Mouse (Mus musculus): ENCODE results near the gene Usp1. TPM values are rescaled to one million over a fixed set of nuclear protein-coding genes. Genes with fewer than 3 reads are reported as not detected.
"Not testable (repeated sequence)": the region's sequence is repeated elsewhere in the genome, so short reads cannot be mapped to it uniquely, and the experiment has no call there.

The Usp1 gene
- total RNA-seq (2021), result 10 to 100 TPM; 11.7 TPM
- long read RNA-seq, experiment 1, partial matches to known transcripts, result 2 of 8 reads
- long read RNA-seq, experiment 1, other reads (novel, unspliced or antisense), result 1 of 8 reads
- long read RNA-seq, experiment 2, transcript Usp1-201 (9 exons, 3,577 nt), result major isoform, 5 of 14 reads
- long read RNA-seq, experiment 2, partial matches to known transcripts, result 1 of 14 reads
- long read RNA-seq, experiment 2, other reads (novel, unspliced or antisense), result 4 of 14 reads

GRCm38 (mm10) chr4:98923568-98924070, at the start of gene Usp1:
TSS of gene Usp1 (plus strand) at chr4:98923810.
- intact Hi-C loops (cut with DNase I; ENCODE audit: low total_unique reads), result no loop called here

DNA sequence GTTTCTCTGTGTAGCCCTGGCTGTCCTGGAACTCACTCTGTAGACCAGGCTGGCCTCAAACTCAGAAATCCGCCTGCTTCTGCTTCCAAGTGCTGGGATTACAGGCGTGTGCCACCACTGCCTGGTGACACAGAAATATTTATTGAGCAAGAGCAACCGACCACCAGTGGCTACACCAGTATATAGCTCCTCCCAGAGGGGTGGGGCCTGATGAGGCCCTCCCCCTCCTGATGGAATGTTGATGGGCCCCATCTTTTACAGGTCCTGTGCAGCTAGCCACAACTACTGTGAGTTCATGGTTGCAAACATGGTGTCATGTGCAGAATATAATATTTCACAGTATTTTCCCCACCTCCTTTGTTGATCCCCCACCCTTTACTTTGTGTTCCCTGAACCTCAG, 40.9 kb upstream of the Usp1 start:
- intact Hi-C loops (cut with DNase I; ENCODE audit: low total_unique reads), result no loop called here
- DNase-seq, result no peak

More at GRCm38 (mm10) chr4:98923568-98924070, at the start of gene Usp1:
- DNase-seq, result peak; percentile 80

- intact Hi-C loops (cut with DNase I; ENCODE audit: low total_unique reads), result loop anchor here (5.0 kb wide), 1 partner anchor 149 kb away; no protein-coding TSS in a partner anchor
These were observed 37.2 kb upstream of the Usp1 start for GRCm38 (mm10) chr4:98886377-98886776.

DNA sequence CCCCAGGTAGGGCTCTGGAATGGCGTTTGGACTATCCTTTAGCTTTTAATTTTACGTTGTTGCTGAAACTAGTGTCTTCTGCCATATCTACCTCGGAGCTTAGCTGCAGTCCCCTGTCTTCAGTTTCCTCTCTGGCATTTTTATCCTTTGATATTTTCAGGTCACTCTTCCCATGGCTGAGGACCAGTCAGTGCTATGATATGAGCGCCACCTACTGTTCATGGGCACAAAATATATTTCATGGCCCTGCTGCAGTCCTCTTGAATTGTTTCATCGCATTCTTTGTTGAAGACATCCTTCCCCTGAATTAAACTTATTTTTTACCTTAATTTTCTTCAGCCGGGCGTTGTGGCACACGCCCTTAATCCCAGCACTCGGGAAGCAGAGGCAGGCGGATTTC, 36.5 kb upstream of the Usp1 start:
- peak; percentile 18 for DNase-seq
- intact Hi-C loops (cut with DNase I; ENCODE audit: low total_unique reads), result loop anchor here (5.0 kb wide), 1 partner anchor 150 kb away; no protein-coding TSS in a partner anchor

More at GRCm38 (mm10) chr4:98886377-98886776, 37.2 kb upstream of the Usp1 start:
- no peak for DNase-seq

GRCm38 (mm10) chr4:98910246-98910645, 13.4 kb upstream of the Usp1 start:
- DNase-seq, result no peak
- intact Hi-C loops (cut with DNase I; ENCODE audit: low total_unique reads), result no loop called here

DNA sequence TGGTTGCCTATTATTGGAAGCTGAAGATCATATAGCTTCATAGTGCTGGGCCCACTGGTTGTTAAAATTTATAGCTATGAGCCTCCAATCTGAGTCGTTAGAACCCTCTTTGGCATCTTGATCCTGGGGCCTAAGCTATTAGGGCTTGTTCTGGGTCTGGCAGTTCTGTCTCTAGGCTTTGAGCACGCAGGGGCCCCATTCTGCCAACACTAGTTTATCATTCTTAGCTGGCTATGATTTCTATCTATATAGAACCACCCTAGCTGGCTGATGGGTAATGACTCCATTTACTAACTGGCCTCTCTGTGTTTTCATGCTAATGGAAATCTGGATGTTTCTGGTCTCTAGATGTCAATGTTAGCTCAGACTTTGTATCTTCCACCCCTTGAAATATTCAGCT, 5.9 kb upstream of the Usp1 start:
- DNase-seq, result no peak
- intact Hi-C loops (cut with DNase I; ENCODE audit: low total_unique reads), result no loop called here

DNA sequence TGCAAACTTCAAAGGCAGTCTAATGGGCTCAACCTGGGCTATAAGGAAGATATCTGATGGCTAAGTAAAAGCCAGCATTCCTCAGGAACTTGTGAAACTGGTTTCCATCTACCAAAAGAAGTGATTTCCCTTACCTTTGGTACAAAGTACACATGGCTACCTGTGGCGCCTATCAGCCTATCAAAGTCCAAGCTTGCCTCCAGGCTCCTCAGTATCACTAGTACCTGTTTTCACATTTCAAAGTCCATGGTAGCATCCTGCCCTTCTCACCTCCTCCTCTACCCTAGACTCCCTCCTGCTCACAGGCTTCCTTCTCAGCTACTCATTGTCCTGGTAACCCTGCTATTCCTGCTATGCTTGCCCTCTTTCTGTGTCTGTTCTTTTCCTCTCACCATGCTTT, 5.4 kb upstream of the Usp1 start:
- intact Hi-C loops (cut with DNase I; ENCODE audit: low total_unique reads), result no loop called here
- DNase-seq, result no peak

GRCm38 (mm10) chr4:98920896-98921295, 2.7 kb upstream of the Usp1 start:
- no peak for DNase-seq
- intact Hi-C loops (cut with DNase I; ENCODE audit: low total_unique reads), result no loop called here

DNA sequence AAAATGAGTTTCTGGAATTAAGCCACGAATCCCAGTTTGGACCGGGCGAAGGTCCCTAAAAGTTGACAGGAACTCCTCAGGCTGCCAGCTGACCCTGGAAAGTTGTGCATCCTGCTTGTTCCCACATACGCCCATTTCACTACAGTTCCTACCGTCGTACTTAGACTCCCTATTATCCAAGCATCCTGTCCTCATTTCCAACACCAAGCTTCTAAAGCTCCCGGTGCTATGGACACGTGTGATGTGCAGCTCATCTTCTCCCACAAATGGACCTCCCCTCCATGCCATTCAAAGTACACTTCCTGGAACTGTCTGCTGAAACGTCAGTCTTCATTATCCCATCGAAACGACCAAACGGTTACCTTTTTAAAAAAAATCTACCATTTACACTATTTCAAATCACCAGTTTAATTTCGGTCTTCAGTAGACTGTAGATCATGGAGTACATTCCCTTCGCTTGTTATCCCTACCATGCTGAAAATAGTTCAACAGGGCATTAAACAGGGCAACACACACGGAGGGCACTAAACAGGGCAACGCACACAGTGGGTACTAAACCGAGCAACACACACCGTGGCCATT, 1.5 kb upstream of the Usp1 start:
- intact Hi-C loops (cut with DNase I; ENCODE audit: low total_unique reads), result no loop called here
- no peak for DNase-seq

DNA sequence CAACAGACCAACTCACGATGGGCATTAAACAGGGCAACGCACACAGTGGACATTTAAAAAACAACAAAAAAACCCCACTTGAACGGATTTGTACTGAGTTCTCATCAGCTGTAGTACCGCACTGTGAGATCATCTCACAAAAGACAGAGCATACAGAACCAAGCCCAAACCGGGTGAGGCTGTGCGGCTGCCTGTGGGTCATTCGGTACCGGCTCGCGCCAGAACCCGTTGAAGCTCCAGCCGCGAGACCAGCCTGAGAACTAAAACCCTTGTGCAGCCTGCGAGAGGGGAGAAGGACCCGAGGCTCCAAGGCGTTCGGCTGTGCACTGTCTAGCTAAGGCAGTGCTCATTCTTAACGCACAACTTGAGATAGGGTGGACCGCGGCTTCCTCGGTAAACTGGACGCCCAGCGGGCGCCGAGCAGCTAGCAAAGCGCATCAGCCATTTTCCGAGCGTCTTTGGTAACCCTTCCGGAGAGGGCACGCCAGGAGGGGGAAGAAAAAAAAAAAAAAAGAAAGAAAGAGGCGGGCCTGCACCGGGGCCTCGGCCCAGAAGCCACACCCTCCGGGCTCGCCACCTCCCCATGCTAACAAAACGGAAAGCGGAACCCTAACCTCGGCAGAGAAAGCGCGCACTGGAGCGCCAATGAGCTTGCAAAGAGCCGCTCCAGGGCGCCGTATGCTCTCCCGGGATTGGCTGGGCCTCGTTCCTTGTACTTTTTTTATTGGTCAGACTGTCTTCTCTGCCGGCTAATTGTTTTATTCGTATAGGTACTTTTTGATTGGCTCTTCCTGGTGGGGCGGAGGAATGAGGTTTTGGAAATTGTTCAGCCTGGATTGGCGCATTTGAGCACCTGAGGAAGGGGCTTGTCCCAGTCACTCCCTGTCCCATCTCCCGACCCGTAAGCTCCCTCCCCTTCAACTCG, 705 bp upstream of the Usp1 start:
- intact Hi-C loops (cut with DNase I; ENCODE audit: low total_unique reads), result no loop called here

GRCm38 (mm10) chr4:98924071-98924905, 678 bp downstream of the Usp1 start:
- intact Hi-C loops (cut with DNase I; ENCODE audit: low total_unique reads), result no loop called here
- DNase-seq, result peak; percentile 63

More for the DNA sequence above, 705 bp upstream of the Usp1 start:
- DNase-seq, result peak; percentile 97

DNA sequence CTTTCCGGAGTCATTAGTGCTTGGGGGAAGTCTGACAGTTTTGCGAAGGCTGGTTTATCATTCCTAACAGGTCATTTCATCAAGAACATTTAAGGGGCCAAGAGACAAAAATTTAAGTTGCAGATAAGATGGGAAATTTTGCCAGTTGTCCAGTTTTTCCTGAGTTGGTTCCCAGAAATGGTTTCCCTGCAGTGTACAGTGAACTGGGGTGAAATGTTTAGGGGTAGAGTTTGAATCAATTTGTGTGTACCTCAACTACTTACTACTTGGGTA, 1.2 kb downstream of the Usp1 start:
- no peak for DNase-seq
- intact Hi-C loops (cut with DNase I; ENCODE audit: low total_unique reads), result no loop called here

GRCm38 (mm10) chr4:98925250-98925781, 1.7 kb downstream of the Usp1 start:
- DNase-seq, result no peak
- intact Hi-C loops (cut with DNase I; ENCODE audit: low total_unique reads), result no loop called here

DNA sequence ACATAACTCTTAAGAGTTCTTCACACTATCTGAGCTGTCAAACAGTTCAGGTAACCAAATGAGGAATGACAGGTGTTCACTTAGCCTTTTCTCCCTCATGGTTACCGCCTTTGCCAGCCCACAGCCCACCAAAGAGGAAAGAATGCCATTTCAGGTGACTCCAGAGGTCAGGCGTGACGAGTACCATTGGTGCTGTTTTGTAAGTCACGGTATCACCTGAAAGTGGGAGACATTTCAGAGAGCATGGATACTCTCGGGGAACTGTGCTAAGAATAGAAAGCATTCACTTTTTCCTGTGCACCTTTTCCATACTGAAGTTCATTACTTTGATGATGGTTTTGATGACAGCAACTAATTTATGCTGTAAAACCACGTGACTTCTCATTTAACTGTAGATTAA, 12.4 kb downstream of the Usp1 start:
- DNase-seq, result no peak
- intact Hi-C loops (cut with DNase I; ENCODE audit: low total_unique reads), result no loop called here

GRCm38 (mm10) chr4:98938210-98938609, 14.6 kb downstream of the Usp1 start:
- intact Hi-C loops (cut with DNase I; ENCODE audit: low total_unique reads); DNase-seq: not testable (repeated sequence)

DNA sequence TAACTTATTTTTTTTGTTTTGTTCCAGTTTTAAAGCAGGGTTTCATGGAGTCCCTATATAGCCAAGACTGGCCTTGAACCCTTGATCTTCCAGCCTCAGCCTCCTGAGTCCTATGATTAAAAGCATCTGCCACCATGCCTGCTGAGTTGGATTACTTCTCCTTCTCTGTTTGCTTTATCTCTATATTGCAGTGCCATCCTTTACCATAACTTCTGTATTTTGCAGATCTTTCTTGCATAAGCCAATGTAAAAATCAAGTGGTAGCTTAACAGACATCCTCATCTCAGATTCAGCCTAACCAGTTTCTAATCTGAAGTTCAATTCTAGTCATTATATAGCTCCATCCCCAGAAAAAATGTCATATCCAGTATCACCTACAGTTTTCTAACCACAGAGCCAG, 27.0 kb downstream of the Usp1 start:
- intact Hi-C loops (cut with DNase I; ENCODE audit: low total_unique reads), result no loop called here
- DNase-seq, result no peak

GRCm38 (mm10) chr4:98955986-98956385, 32.4 kb downstream of the Usp1 start:
- DNase-seq, result no peak
- intact Hi-C loops (cut with DNase I; ENCODE audit: low total_unique reads), result no loop called here

DNA sequence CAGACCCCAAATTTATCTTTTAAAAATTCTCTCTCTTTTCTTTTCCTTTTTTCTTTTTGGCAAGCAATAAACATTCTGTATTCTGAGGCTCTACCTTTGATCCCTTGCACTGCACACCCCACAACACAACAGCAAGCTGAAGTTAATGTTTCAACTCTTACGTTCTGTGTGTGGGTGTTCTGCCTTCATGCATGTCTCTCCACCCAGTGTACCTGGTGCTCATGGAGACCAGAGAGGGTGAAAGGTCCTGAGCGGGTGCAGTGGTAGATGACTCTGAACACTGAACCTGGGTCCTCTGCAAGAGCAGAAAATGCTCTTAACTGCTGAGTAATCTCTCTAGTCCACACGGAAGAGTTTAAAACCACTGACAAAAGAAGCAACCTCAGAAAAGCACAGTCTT, 36.6 kb downstream of the Usp1 start:
- DNase-seq, result no peak
- intact Hi-C loops (cut with DNase I; ENCODE audit: low total_unique reads), result no loop called here

- intact Hi-C loops (cut with DNase I; ENCODE audit: low total_unique reads), result no loop called here
These were observed 46.3 kb downstream of the Usp1 start for GRCm38 (mm10) chr4:98969946-98970345.

More at GRCm38 (mm10) chr4:98969946-98970345, 46.3 kb downstream of the Usp1 start:
- no peak for DNase-seq

Measured in gastrocnemius, postnatal 14 days (tissue).